Mouse (Mus musculus) T-cell, adult 2 months (primary cell): ENCODE data around the gene Nfkbil1.

Experiments
- DNase-seq: peaks from one replicate; pipeline ENCODE4 v3.0.0; 2022; ENCODE audit warnings: low spot score

The Nfkbil1 gene

DNA sequence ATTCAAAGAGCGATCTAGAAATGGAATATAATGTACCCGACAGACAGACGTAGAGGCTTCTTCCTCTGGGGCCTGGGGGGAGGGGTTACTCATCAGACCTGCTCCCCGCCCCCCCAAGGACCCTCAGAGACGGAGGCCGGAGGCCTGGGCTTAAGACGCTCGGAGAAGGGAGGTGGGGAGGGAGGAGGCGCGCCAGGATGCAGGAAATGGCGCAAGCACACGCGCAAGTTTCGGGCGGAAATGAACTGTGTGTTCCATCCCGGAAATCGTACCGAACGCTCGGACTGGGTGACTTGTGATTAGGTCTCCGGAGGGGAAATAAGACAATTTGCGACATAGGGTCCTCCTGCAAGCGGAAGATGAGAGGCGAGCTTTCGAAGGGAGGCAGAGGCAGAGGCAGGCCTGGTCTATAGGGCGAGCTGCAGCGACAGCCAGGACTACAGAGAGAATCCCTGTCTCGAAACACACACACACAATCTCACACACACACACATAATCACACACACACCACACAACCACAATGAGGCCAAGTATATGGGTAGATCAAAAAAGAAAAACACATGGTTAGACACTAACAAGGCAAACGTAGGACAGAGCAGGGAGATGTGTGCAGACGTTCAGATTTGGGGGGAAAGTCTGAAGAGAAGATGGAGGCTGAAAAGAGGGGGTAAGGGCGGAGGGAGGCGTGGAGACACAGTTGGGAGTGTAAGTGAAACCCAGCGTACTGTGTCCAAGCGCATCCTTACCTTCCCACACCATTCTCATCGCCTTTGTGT lies at the start of gene Nfkbil1:
Nfkbil1 (minus strand) TSS at position 179 of the 776 bp plus-strand sequence.
- DNase-seq = peak; percentile 87

DNA sequence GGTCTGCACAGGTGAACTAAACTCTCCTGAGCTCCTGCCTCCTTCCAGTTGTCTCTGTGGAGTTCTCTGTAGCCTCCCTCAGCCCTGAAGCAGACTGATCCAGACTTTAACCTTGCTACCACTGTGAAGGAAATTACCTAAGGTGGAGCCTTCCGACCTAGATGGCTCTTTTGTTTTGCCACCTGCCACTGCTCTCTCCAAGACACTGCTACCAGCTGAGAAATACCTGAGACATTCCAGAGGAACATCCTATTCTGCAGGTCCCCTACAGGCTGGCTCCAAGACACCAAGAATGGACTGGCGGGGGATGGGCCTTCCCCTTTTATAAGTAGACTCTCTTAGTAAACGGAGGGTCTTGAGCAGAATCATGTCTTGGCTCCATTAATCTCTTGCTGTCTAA lies 44.7 kb upstream of the Nfkbil1 start:
- DNase-seq = no peak

DNA sequence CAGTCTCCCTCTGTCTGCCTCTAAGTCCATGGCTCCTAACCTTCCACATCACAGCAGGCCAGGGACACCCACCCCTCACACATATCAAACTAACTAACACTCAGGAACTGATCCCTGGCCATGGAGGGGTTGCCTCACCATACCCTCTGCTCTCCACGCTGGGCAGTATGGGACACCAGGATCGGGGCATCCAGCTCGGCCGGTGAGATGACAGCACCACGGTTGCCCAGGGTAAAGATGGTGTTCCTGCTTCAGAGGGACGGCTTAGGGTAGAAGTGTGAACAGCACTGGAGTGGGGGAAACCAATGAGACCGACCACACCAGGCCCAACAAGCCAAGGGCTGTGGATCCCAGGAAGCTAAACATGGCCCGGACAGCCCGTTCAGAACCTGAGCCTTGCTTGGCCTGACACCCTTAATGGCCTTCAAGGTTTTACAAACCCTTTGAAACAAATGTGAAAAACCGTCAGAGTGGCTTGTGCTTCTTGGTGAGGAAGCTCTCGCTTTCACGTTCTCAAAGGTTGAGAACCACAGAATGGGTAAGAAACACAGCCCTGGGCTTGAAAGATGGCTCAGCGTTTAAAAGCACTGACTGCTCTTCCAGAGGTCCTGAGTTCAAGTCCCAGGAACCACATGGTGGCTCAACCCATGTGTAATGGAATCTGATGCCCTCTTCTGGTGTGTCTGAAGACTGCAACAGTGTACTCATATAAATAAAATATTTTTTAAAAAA lies 43.5 kb upstream of the Nfkbil1 start:
- DNase-seq = no peak

- DNase-seq = no peak
Measured at GRCm38 (mm10) chr17:35278049-35278448, 42.5 kb upstream of the Nfkbil1 start.

DNA sequence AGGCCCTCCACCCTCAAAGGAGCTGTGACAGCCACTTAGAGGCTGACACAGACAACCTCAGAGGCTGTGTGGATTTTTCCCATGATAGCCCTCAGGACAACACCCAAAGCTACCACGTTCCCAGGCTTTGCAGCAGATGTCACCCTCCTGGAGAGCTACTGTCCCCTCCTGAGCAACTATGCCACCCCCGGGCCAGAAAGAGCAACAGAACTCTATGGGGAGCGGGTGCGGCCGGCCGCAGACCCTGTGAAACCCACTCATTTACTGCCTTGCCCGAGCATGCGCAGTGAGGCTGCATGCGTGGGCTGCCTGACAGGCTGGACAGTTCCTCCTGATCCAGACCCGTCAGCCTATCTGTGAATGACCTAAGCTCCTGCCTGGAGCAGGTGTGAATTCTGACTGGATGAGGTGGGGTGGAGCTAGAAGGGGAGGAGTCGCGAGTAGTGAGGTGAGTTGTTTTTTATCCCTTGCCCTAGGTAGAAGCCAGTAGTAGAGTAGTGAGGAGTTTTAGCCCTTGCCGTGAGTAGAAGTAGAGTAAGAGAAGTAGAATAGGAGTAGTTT lies 40.8 kb upstream of the Nfkbil1 start:
- no peak for DNase-seq

DNA sequence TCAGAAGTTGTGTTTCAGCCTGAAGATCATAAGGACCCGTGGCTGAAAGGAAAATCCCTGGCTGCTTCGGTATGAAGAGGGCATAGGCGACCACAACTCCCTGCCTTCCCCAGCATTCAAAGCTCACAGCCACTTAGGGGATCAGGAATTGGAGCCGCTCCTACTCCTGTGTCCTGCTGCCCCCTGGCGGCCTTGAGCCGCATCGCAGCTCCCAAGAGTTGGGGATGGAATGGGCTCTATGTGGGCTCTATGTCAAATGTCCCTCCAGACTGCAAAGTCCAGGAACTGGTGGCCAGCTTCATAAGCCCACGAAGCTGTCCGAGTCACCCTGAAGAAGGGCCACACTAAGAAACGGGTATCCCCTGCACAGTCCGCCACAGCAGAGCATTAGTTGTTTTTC lies 39.2 kb upstream of the Nfkbil1 start:
- peak; percentile 82 for DNase-seq

- no peak for DNase-seq
Measured at GRCm38 (mm10) chr17:35272249-35272648, 36.7 kb upstream of the Nfkbil1 start.

GRCm38 (mm10) chr17:35269653-35270347 lies 34.2 kb upstream of the Nfkbil1 start:
- DNase-seq = peak; percentile 35

DNA sequence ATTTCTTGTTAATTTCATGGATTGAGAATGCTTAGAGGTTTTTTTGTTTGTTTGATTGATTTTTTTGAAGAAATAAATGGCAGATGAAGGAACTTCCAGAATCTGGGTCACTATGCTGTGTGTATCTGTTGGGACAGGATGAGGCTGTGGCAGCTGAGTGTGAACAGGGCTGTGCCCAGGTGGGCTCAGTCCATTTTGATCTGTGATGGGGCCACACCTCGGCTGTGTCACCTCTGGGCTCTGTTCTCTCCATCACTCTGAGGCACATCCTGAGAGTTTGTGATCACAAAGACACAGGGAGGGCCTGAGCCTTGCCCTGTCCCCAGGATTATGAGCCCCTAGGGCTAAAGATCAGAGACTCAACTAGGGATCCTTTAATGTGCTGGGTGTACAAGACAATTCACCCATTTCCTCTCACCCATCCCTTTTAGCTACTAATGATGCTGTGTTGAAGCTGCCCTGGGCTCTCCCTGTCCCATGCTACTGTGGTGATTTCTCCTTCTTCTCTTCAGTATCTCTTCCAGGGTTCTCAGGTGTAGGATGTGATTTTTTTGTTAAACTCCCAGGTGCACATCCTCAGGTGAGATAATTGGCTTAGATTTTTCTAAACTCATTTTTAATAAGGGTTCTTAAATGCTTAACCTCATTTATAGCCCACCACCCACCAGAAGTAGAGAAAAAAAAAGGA lies 32.0 kb upstream of the Nfkbil1 start:
- DNase-seq = peak; percentile 42

- DNase-seq = no peak
Measured at GRCm38 (mm10) chr17:35263523-35263883, 27.9 kb upstream of the Nfkbil1 start.

GRCm38 (mm10) chr17:35262664-35263522 lies 27.3 kb upstream of the Nfkbil1 start, which contains the start of gene H2-D1:
Gene H2-D1 (plus strand): TSS chr17:35262730.
- peak; percentile 100 for DNase-seq

GRCm38 (mm10) chr17:35261651-35262050 lies 26.1 kb upstream of the Nfkbil1 start:
- no peak for DNase-seq

- DNase-seq = no peak
Measured at GRCm38 (mm10) chr17:35259621-35260020, 24.0 kb upstream of the Nfkbil1 start.

DNA sequence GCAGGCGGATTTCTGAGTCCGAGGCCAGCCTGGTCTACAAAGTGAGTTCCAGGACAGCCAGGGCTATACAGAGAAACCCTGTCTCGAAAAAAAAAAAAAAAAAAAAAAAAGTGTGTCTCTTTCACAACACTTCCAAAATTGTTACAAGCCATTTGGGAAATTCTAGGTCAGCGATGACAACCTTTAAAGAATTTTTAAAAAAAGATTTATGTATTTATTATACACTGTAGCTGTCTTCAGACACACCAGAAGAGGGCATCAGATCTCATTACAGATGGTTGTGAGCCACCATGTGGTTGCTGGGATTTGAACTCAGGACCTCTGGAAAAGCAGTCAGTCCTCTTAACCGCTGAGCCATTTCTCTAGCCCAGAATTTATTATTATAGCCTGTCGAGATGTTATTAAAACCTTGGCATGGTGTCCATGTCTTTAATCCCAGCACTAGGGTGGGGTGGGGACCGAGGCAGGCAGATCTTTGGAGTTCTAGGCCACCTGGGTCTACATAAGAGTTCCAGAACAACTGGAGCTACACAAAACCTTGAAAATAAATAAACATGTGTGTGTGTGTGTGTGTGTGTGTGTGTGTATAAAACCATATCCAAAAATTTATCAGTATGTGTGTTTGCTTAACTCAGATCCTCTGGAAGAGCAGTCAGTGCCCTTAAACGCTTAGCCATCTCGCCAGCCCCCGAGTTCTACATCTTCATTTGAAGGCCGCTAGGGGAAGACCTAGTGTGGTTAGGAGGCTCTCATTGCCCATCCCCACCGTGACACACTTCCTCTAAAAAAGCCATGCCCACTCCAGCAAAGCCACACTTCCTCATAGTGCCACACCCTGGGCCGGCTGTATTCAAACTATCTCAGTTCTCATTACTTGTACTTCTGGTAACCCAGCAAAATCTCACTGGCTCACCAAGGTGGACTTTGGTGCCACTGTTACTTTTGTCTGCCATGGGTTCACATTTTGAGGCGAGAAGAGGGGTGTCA lies 23.2 kb upstream of the Nfkbil1 start:
- peak; percentile 88 for DNase-seq

- DNase-seq = peak; percentile 96
Measured at GRCm38 (mm10) chr17:35257824-35258491, 22.4 kb upstream of the Nfkbil1 start.

DNA sequence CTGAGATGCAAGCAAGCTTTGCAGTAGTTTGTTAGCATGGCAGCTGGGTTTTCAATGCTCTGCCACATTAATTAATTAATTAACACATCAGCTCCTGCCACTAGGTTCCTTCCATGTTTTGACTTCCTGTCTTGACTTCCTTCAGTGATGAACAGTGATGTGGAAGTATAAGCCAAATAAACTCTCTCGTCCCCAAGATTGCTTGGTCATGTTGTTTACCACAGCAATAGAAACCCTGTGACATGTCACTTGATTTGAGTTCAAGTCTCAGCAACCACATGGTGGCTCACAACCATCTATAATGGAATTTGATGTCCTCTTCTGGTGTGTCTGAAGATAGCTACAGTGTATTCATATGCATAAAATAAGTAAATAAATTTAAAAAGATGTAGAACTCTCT lies 21.8 kb upstream of the Nfkbil1 start:
- DNase-seq = no peak

- no peak for DNase-seq
Measured at GRCm38 (mm10) chr17:35255704-35256103, 20.1 kb upstream of the Nfkbil1 start.

DNA sequence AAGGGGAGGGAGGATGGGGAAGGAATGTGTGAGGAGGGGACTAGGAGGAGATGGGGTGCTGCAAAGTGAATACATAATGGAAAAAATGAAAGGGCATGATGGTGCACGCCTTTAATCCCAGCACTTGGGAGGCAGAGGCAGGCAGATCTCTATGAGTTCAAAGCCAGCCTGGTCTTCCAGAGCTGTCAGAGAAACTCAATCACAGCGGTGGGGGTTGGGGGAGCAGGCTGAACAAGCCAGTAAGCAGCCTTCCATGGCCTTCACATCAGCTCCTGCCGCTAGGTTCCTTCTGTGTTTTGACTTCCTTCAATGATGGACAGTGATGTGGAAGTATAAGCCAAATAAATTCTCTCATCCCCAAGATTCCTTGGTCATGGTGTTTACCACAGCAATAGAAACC lies 19.7 kb upstream of the Nfkbil1 start:
- no peak for DNase-seq
